Mouse (Mus musculus) brain, adult 2 months (tissue): ENCODE measurements around the gene Vps45.

Experiments
- DNase-seq: peaks from one replicate; pipeline ENCODE4 v3.0.0; 2011; ENCODE audit warnings: low read depth, low spot score

Vps45 gene

DNA sequence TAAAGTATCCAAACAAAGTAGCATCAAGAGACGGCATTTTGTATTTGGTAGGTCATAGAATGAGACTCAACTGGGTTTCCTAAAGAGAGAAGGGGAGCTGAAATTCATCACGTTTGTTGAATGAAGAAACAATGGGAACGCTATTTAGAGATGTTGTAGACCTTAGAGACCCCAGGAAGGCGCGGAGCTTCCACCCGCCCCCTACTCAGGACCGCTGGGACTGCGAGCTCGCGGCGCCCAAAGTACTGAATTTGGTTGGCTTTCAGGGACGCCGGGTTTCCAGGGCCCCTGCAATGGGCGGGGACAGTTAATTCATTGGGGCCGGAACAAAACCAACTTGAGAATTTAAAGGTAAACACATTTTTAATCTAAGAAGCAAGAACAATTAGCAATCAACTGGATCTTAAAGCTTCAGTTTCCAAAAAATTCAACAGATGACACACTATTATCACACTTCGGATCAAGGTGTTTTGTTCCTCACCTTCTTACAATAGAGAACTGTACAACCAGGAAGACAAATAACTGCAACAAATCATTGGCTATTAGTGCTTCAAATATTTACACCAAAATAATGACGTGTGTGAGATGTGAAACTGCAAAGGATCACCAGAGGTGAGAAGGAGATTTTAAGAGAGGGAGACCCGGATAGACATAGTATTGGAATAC is at the start of gene Vps45:
Vps45 (minus strand) TSS at position 236 of the 666 bp plus-strand sequence.
- peak; percentile 88 for DNase-seq

DNA sequence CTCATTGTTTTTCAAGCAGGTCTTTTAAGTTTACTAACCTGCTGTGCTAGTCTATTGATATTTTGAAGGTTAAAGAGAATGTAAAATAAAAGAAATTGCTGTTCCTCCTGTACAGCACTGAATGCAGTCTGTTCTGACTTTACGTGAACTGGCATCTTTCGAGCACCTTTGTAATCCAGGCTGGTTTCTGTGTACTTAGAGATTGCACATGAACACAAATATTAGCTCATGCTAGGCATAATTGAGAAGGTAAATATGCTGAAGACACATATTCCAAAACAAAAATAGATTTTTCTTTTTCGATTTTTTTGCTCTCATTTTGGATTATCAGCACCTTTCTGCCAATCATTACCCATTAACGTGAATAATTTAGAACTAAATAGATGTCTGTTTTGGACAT is 47.9 kb upstream of the Vps45 start:
- no peak for DNase-seq

DNA sequence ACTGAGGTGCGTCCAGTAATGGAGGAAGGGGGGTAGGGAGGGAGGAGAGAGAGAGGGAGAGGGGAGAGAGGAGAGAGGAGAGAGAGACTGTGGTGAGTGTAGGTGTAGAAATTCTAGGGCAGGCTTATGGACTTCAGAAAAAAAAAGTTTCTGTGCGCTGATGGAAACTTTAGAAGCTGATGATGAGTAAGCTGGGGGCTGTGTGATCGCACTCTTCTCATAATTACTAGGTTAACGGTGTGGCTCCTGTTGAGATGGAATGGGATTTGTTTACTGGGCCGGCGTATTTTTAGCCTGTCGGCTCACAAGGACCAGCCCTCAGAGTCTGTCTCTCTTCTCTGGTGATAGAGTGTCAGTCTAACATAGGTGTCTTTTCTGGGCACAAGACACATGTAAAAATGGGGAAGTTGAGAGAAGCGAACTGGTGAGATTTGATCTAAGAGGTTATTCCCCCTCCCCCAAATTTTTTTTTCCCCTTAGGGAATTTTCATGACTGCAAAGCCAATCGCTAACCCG is 47.0 kb upstream of the Vps45 start:
- DNase-seq = peak; percentile 53

DNA sequence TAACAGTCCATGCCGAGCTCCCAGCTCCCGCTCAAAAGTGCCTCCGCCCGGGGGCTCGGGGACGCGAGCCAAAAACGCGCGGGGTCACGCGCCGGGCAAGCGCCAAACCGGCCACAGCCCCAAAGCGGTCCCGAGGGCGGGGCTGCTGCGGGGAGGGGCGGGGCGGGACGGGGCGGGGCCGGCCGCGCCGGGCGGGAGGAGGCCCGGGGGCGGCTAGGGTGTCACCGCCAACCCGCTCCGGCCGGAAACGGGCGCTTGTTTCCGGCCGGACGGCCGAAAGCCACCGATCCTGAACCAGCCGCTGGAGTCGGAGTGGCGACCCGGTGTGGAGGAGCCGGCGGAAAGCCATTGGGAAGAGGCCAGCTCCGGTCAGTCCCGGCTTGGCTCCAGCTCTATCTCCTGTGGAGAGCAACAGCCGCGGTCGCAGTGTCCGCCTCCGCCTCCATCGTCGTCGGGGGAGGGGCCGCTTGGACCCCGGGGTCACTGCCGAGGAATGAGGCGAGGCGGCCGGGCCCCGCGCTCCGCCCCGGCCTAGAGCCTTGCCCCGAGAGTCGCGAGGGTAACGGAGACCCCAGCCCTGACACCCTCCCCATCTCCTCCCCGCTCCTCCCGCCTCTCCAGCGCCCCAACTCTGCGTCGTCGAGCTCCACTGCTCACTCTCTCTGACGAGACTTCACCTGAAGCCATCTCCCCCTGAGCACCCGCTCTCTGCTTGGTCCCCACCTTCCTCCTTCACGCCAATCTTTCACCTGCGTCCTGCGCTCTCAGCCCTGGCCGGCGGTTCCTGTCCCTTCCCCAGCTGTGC is 46.2 kb upstream of the Vps45 start, which contains the start of gene Otud7b:
Otud7b (plus strand) TSS at position 267 of the 805 bp plus-strand sequence.
- peak; percentile 89 for DNase-seq

DNA sequence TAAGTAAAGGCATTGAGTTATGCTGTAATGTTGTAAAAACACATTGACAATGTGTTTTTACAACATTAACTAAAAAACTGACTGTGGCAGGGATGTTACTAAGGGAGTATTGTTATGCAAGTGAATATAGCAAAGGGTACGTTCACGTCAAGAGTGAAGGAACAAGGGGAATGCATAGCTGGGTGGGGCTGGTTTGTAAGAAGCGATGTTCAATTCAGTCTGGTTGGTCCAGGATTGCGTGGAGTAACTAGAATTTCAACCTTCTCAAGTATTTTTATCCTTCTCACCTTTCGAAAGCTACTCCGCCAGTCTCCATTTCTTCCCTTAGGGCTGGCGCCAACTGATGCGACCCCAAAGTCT is 45.6 kb upstream of the Vps45 start:
- no peak for DNase-seq

- DNase-seq = peak; percentile 93
These were observed 44.0 kb upstream of the Vps45 start for GRCm38 (mm10) chr3:96102100-96102872.

DNA sequence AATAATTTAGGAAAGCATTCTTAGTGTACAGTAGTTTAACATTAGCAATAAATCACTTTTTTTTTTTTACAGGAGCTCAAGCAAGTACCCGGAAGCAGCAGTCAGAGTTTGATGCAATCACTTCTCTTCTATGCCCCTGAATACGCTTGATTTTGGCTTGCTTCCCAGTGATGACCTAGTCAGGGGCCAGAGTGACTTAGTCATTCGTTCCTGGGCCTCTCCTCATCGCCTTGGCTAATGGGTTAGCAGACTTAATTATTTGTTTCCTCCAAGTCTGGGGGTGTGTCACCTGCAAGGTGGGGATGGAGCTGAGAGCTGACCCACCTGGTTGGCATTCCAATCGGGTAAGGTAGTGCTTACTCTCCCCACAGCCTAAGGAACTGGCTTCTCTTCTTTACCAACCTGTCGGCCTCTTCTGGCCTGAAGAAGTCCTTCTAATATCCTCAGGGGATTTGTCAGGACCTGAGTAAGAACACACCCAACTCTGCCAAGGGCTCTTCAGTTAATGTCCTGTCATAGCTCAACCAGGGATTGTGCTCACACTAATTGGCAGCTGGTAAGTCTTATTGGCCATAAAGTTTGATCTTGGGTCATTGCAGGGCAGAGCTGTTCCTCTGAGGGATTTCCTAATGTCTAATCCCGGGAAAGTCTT is 40.5 kb upstream of the Vps45 start:
- DNase-seq = peak; percentile 39

GRCm38 (mm10) chr3:96098168-96098567 is 39.9 kb upstream of the Vps45 start:
- DNase-seq = no peak

GRCm38 (mm10) chr3:96094203-96094602 is 35.9 kb upstream of the Vps45 start:
- no peak for DNase-seq

GRCm38 (mm10) chr3:96093509-96093908 is 35.2 kb upstream of the Vps45 start:
- no peak for DNase-seq

- DNase-seq = no peak
These were observed 33.7 kb upstream of the Vps45 start for GRCm38 (mm10) chr3:96091966-96092365.

DNA sequence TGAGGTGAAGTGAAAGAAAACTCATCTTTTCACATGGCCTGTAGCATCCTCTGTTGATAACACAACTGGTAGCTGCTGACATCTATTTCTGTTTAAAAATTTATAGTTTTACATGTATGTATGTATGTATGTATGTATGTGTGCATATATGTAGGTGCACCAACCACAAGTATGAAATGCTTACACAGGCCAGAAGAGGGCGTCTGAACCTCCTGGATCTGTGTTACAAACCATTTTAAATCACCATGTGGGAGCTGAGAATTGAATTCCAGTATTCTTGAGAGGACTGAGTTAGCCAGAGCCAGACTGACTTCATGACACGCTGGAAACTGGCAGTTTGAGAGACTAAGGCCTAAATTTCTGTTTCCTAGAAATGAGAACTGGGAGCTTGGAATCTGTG is 32.9 kb upstream of the Vps45 start:
- no peak for DNase-seq

- DNase-seq = no peak
These were observed 31.7 kb upstream of the Vps45 start for GRCm38 (mm10) chr3:96089882-96090489.

GRCm38 (mm10) chr3:96087801-96088200 is 29.5 kb upstream of the Vps45 start:
- no peak for DNase-seq

- no peak for DNase-seq
These were observed 29.0 kb upstream of the Vps45 start for GRCm38 (mm10) chr3:96087219-96087618.

DNA sequence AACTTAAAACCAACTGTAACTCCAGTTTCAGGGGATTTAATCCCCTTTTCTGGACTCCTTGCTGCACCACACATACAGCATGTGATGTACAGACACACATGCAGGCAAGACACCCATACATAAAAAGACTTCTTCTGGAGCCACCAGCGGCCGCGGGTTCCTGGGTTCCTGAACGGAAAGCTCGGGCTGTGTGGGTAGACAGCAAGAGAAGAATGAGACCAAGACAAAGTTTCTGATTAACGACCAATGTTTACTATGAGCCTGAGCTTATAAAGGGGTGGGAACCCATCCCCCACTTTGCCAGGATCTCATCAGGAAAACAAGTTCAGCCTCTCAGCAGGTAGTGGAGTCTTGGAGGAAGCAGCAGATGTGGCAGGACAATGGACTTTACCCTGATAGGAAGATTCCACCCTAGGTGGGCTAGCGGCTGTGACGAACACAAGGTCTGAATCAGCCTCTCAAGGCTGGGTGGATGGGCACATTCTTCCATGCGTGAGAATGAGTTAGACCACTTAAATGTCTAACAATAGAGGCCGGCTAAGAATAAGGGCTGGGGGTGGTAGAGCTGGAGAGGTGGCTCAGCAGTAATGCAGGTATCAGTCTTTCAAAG is 26.0 kb upstream of the Vps45 start:
- no peak for DNase-seq

GRCm38 (mm10) chr3:96082714-96083508 is 24.6 kb upstream of the Vps45 start:
- no peak for DNase-seq

GRCm38 (mm10) chr3:96082100-96082499 is 23.8 kb upstream of the Vps45 start:
- DNase-seq = no peak

GRCm38 (mm10) chr3:96081650-96082049 is 23.4 kb upstream of the Vps45 start:
- DNase-seq = no peak

DNA sequence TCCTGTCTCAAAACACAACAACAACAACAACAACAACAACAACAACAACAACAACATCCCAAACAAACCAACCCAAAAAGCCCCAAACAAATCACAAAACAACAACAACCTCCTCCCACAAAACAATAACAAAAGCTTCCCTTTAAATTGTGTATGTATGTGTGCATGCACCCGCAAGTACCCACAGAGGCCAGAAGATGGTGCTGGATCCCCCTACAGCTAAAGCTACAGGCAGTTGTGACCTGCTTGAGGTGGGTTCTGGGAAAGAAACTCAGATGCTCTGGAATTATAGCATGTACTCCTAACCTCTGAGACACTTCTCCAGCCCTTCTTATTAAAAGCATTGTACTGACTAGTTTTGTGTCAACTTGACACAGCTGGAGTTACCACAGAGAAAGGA is 22.7 kb upstream of the Vps45 start:
- peak; percentile 59 for DNase-seq
